Mouse (Mus musculus) stomach, postnatal 0 days (tissue): ENCODE measurements at regions not wholly inside any gene's neighbourhood (a gene's known extent, or its start where the extent isn't known, plus 50 kb on each side); places are given as distances from the start of the nearest gene placed in this dataset.

ENCODE experiments used
- CTCF ChIP-seq: IDR thresholded peaks from 2 replicates; pipeline ENCODE4 v1.5.1; 2016; ENCODE audit warnings: antibody characterized with exemption, low read depth, mild to moderate bottlenecking, moderate library complexity
- EP300 ChIP-seq: optimal IDR thresholded peaks from 2 replicates; pipeline ENCODE3; 2016; ENCODE audit warnings: antibody characterized with exemption

DNA sequence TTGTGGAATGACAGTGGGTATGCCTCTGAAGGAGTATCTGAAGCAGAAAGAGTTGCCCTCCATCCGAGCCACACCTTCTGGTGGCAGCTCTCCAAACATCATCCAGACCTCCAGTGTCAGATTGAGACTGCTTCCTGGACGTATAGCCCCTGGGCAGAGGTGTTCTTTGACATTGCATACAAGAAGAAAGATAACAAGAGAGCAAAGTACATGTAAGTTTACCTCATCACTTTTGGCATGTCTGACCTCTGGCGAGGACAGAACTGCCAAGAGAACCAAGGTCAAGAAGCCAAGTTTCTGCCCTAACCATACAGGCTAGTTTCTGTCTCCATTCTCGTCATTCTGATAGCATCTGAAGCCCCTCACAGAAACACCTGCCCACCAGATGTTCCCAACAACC, 57.5 kb upstream of the Nmd3 start:
- no peak for TF ChIP-seq CTCF
- TF ChIP-seq EP300, result no peak
